ENCODE assay signal across 8 mouse cellular contexts in the genomic region with DNA sequence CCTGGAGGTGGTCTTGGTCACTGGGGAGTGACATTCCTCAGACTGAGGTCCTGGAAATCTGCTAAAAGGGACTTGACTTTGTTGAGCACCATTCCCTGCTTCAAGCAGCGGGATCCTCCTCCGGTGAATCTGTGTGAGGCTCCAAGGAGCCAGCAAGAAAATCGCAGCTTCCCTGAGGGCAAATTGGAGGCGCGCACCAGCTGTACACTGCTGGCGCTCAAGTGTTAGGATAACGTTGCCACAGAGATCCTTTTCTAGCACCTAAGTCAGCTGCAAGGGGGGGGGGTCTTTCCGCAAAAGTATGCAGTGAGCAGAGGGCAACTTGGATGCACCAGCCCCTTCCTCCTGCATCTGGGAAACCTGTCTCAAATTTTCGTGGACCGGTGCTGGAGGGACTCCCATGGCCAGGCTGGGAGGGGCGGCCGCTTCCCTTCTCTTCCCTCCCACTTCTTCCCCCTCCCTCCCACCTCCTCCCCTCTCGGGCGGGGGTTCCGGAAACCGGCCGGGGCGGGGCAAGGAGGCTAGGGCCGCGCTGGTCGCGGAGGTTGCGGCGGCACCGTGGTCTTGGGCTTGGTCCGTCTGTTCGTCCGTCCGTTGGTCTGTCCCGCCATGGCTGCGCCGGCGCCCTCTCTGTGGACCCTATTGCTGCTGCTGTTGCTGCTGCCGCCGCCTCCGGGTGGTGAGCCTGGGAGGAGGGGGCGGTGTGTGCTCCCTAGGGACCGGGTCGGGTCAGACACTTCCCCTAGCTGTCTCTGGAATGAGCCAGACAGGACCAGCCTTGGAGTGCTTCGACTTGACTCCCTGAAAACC. TPM values are rescaled to one million over a fixed set of nuclear protein-coding genes. Genes with fewer than 3 reads are reported as not detected.
DNase-seq lines count a peak whose midpoint lies in the region; ATAC-seq and TF ChIP-seq lines count a peak whose summit lies in the region.

Shisa5 (plus strand) TSS at position 480 of the 810 bp plus-strand sequence.

- peak; percentile 60 for DNase-seq in ES-E14 (ENCODE audit: low read depth, low spot score)
- peak; percentile 90 to 93 for DNase-seq in adrenal gland, postnatal 36 days
- peak; percentile 65 for DNase-seq in forebrain, embryonic 14.5 days (ENCODE audit: low spot score)
- peak; percentile 87 for DNase-seq in heart, postnatal 4 days
- no peak for DNase-seq in layer of hippocampus, postnatal 14 days (ENCODE audit: low spot score in 2 of 2)
- peak; percentile 87 for DNase-seq in lung, postnatal 14 days
- peak; percentile 71 for DNase-seq in ovary, postnatal 14 days (ENCODE audit: low spot score)
- DNase-seq in right cerebral cortex, postnatal 36 days (ENCODE audit: low spot score in 2 of 2), result no peak

- H3K4me2 ChIP-seq in forebrain, embryonic 14.5 days (ENCODE audit: low read length), result peak within 1 kb of the TSS; percentile 88

- H3K9me3 ChIP-seq in ES-E14 (ENCODE audit: control insufficient read depth, insufficient read depth, low read depth, low read length), result no peaks in the 10 kb centered on the region
- no peaks in the 10 kb centered on the region for H3K9me3 ChIP-seq in forebrain, embryonic 14.5 days (replicated peaks; ENCODE audit: control insufficient read depth, low read length)

- H3K27me3 ChIP-seq in forebrain, embryonic 14.5 days (replicated peaks; ENCODE audit: control insufficient read depth, insufficient read depth, low read length), result no peaks in the 10 kb centered on the region

- peak within 1 kb of the TSS; percentile 82 for H3K9ac ChIP-seq in ES-E14 (ENCODE audit: insufficient read depth, low read depth, low read length, poor library complexity, severe bottlenecking)
- H3K9ac ChIP-seq in forebrain, embryonic 14.5 days (ENCODE audit: low read length), result peak within 1 kb of the TSS; percentile 73

- peak within 1 kb of the TSS; percentile 78 to 91 for H3K4me3 ChIP-seq in ES-E14 (ENCODE audit: insufficient read depth in 1 of 2, low read depth in 1 of 2, low read length in 2 of 2, poor library complexity in 1 of 2, severe bottlenecking in 1 of 2)
- H3K4me3 ChIP-seq in forebrain, embryonic 14.5 days (ENCODE audit: low read depth, low read length), result peak within 1 kb of the TSS; percentile 51

- H3K36me3 ChIP-seq in ES-E14 (ENCODE audit: control insufficient read depth, insufficient read depth, low read length, poor library complexity, severe bottlenecking), result no peaks in the 10 kb centered on the region
- H3K36me3 ChIP-seq in forebrain, embryonic 14.5 days (ENCODE audit: control insufficient read depth, insufficient read depth, low read length), result no peaks in the 10 kb centered on the region

- in situ Hi-C loops in ES-E14 (cut with MboI; ENCODE audit: low sequenced_read_pairs in 2 of 2, unreplicated experiment in 2 of 2), result no loop called here

- peak within 1 kb of the TSS; percentile 33 for H3K27ac ChIP-seq in ES-E14 (ENCODE audit: insufficient read depth, low read depth, low read length, poor library complexity, severe bottlenecking)
- H3K27ac ChIP-seq in forebrain, embryonic 14.5 days (ENCODE audit: low read depth, low read length), result no peak within 1 kb of the TSS

- H3K4me1 ChIP-seq in ES-E14 (ENCODE audit: control insufficient read depth in 2 of 2, insufficient read depth in 2 of 2, low read length in 2 of 2, poor library complexity in 1 of 2), result peaks cover 0 to 13% of the 10 kb centered on the region in 2 experiments; a peak in 1 of 4 replicates
- H3K4me1 ChIP-seq in forebrain, embryonic 14.5 days (ENCODE audit: control insufficient read depth, insufficient read depth, low read length), result peaks cover 5% of the 10 kb centered on the region

- under 1% methylated on average over 39 of the region's 40 CpGs for WGBS in forebrain, embryonic 14.5 days

- ATAC-seq in forebrain, embryonic 14.5 days, result peak; percentile 82

TF ChIP-seq in ES-E14, 5 proteins besides CTCF, POLR2A, EP300 and RAD21:
- no peak for TF ChIP-seq ZC3H11A (IDR thresholded peaks at IDR 0.05; ENCODE audit: borderline replicate concordance, low read depth, low read length)
- TF ChIP-seq ZNF384 (IDR thresholded peaks at IDR 0.05; ENCODE audit: low read depth, low read length), result no peak
- TF ChIP-seq HCFC1 (IDR thresholded peaks at IDR 0.05; ENCODE audit: borderline replicate concordance, insufficient read depth, low read length), result no peak
- TF ChIP-seq MAFK (IDR thresholded peaks at IDR 0.05; ENCODE audit: insufficient read depth, low read depth, low read length), result no peak
- TF ChIP-seq CHD2 (IDR thresholded peaks at IDR 0.05; ENCODE audit: low read depth, low read length), result no peak

RNA-seq across cellular contexts. Expression of gene Shisa5, which starts in this region (rescaled TPM):
- total RNA-seq in ES-E14 (2012; rRNA removed), result 44.0 and 49.0 TPM in 2 replicates
- total RNA-seq in adrenal gland, postnatal 36 days (2021), result 100 to 1,000 TPM; 122 to 128 TPM
- 40.8 and 48.9 TPM in 2 replicates for polyA plus RNA-seq in forebrain, embryonic 14.5 days (2014; fragmentation: Nextera tagmentation; extraction: Ambion mirVana)
- total RNA-seq in heart, postnatal 4 days (2021), result 10 to 100 TPM; 48.2 to 50.4 TPM
- total RNA-seq in layer of hippocampus, postnatal 14 days (2021), result 10 to 100 TPM; 42.5 to 49.9 TPM

Comparison
In these comparisons a context has a peak if more than half of its experiments do, and no peak if none do; other contexts are left out.
1. DNase-seq: peak in ES-E14 (single experiment), adrenal gland, postnatal 36 days (2 of 2), forebrain, embryonic 14.5 days (single experiment), heart, postnatal 4 days (single experiment), lung, postnatal 14 days (single experiment) and ovary, postnatal 14 days (single experiment); none in layer of hippocampus, postnatal 14 days (0 of 2) and right cerebral cortex, postnatal 36 days (0 of 2).